Mouse (Mus musculus): ENCODE measurements around the gene Myom1. TPM values are rescaled to one million over a fixed set of nuclear protein-coding genes. Genes with fewer than 3 reads are reported as not detected.

Gene Myom1
- total RNA-seq, 2 experiments from 2014 or later: 2.3 to 3.7 TPM

DNA sequence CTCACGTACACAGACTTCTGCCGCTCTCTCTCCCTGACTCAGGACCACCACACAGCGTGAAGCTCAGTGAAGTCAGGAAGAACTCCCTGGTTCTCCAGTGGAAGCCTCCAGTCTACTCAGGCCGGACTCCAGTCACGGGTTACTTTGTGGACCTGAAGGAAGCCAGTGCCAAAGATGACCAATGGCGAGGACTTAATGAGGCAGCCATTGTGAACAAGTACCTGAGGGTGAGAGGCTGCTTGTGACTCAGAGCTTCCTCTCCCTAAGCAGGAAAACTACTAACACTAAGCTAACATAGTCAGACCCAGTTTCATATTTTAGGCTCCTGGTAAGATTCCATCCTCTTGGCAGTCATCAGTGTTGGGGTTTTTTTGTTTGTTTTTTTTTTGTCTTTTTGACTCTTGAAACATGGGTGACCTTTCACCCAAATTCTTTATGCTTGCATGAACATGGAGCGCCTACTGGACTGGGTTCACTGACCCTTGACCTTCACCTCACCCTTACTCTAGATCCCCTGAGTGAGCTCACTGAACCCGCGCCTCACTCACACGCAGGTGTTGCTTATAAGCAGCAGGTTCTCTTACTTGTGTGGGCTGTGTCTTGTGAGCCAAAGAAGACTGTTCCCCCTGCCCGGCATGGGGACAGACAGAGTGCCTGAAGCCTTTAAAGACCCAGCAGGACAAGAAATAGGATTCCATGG, 87.5 kb downstream of the Myom1 start:
- DNase-seq (ENCODE audit: low spot score in 2 of 2): no peak
- intact Hi-C loops (cut with DNase I): loop anchor here (2.0 kb wide), 1 partner anchor 21 kb away; no protein-coding TSS in a partner anchor

DNA sequence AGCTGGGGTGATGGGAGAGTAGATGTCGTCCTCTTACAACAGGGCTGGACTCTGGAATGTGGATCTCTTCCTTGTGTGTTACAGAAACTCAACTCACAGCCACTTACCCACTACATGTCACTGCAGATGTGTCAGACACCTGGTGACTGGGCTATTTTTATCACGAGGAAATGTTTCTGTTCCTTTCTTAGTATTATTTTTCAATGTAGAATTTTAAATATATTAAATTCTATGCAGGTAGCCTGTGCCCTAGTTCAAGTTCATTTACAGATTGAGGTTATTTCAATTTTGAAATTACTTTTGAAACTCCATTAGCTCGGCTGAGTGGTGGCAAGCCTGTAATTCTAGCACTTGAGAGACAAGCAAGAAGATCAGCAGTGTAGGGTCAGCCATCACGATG, 88.6 kb downstream of the Myom1 start:
- no peak for DNase-seq (ENCODE audit: low spot score in 2 of 2)

GRCm38 (mm10) chr17:71092341-71092740, 89.9 kb downstream of the Myom1 start:
- intact Hi-C loops (cut with DNase I): no loop called here
- DNase-seq (ENCODE audit: low spot score in 2 of 2): no peak

More for the DNA sequence above, 88.6 kb downstream of the Myom1 start:
- intact Hi-C loops (cut with DNase I): loop anchor here (2.0 kb wide), 1 partner anchor 22 kb away; no protein-coding TSS in a partner anchor

DNA sequence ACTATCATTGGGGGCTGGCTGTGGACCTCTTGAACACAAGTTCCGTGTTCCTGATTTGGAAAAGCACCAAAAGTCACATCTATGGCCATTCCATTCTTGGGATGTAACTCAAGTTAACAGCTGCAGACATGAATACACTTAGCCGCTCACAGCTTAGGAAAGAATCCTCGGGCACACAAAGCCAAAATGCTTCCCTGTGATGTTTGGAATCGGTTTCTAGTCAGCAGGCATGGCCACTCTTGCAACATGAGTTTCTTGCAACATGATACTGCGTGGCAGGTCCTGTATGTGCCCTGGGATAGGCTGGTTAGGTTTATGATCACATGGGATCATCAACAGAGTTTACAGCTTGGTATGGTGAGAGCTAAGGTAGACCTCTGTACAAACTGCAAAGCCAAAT, 91.4 kb downstream of the Myom1 start:
- intact Hi-C loops (cut with DNase I): no loop called here
- no peak for DNase-seq (ENCODE audit: low spot score in 2 of 2)

DNA sequence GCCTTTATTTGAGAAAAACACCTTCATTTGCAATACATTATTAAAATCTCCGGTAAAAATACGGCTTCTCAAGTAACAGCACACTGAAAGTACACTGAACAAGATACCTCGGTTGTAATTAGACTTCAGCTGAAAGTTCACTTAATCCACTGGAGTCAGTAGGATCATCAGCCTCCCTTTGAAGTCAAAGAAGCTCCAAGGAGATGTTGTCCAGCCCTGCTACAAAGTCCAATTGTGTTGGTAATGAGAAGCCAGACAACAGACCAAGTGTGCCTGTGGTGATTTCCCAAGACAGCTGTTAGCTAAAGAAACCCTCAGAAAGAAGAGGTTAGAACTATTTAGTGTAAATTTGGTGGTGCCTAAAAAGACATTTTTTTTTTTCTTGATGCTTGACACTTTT, 92.0 kb downstream of the Myom1 start:
- intact Hi-C loops (cut with DNase I): no loop called here
- DNase-seq (ENCODE audit: low spot score in 2 of 2): no peak

- intact Hi-C loops (cut with DNase I): no loop called here
- DNase-seq (ENCODE audit: low spot score in 2 of 2): no peak
Measured at GRCm38 (mm10) chr17:71096557-71097208, 94.2 kb downstream of the Myom1 start.

DNA sequence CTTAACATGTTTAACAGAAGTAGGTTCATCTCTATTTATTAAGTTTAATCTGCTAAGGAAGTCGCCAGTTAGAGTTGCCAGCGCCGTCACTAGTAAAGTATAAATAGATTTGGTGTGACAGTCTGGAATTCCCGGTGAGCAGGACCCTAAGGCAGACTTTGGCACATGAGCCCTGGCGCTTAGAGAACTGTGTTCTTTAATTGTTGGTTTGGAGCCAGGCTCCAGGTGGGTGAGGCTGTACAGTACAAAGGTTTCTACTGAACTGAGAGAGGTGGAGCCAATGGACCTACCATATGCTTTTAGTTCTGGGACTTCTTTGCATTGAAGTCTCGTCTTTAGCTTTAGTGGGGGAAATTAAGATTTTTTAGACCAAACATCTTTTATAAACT, 94.8 kb downstream of the Myom1 start:
- DNase-seq (ENCODE audit: low spot score in 2 of 2): no peak
- intact Hi-C loops (cut with DNase I): no loop called here

GRCm38 (mm10) chr17:71098606-71099005, 96.2 kb downstream of the Myom1 start:
- no peak for DNase-seq (ENCODE audit: low spot score in 2 of 2)
- intact Hi-C loops (cut with DNase I): no loop called here

GRCm38 (mm10) chr17:71102571-71103551, 100.4 kb downstream of the Myom1 start:
- intact Hi-C loops (cut with DNase I): no loop called here
- DNase-seq (ENCODE audit: low spot score in 2 of 2): peak in 1 of 2 experiments; percentile 19

GRCm38 (mm10) chr17:71105297-71105696, 102.9 kb downstream of the Myom1 start:
- intact Hi-C loops (cut with DNase I): no loop called here
- no peak for DNase-seq (ENCODE audit: low spot score in 2 of 2)

DNA sequence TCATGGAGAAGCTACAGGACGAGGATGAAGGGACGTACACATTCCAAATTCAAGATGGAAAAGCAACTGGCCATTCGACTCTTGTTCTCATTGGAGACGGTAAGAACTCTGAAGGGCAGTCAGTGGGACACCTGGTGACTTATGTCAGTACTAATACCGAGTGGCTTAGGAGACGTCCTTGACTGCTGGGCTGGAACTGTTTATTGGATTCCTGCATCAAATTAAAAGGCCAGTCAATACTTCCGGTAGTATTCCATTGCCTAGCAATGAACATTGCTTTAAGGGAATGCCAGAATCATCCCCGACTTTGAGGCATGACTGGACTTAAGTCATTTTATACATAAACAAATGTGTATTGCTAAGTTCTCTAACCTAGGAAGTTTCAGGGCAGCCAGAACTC, 103.8 kb downstream of the Myom1 start:
- no peak for DNase-seq (ENCODE audit: low spot score in 2 of 2)
- intact Hi-C loops (cut with DNase I): no loop called here

DNA sequence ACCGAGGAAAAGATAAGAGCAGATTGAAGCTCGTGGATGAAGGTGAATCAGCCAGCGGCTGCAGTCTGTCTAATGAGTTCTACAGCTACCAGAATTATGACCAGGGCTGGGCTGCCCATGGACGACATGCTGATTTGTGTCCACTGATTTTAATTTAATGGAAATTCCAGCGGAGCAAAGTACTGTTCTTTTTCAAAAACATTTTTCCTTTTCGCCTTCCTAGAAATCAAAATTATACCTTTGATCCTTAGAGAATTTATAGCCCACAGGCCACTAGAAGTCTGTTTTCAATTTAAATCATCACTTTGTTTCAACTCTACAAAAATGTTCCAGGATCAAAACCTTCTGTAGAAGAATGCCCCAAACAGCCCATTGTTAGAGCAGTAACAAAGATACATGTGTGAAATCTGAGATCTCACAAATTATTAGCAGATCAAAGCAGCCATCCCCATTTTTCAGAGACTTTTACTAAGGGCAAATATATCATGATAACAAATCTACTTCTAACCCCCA, 108.4 kb downstream of the Myom1 start:
- intact Hi-C loops (cut with DNase I): no loop called here
- no peak for DNase-seq (ENCODE audit: low spot score in 2 of 2)

GRCm38 (mm10) chr17:71112689-71113088, 110.3 kb downstream of the Myom1 start:
- intact Hi-C loops (cut with DNase I): no loop called here
- DNase-seq (ENCODE audit: low spot score in 2 of 2): no peak

DNA sequence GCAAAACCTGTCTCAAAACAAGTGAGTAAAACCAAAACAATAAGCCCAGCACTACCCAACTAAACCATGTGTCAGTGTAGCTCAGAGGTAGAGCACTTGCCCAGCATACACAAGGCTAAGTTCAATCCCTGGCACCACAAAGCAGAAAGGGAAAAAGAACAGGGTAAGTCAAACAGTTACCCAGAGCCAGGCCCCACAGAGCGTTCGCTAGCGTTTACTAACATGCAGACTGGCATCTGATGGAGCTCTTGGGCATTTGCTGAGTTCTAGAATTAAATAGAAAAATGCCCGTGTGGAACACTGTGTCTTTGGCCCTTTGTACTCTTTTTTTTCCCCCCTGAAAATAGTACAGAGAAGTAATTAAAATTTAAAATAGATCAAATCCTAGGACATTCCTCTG, 111.8 kb downstream of the Myom1 start:
- no peak for DNase-seq (ENCODE audit: low spot score in 2 of 2)
- intact Hi-C loops (cut with DNase I): no loop called here

DNA sequence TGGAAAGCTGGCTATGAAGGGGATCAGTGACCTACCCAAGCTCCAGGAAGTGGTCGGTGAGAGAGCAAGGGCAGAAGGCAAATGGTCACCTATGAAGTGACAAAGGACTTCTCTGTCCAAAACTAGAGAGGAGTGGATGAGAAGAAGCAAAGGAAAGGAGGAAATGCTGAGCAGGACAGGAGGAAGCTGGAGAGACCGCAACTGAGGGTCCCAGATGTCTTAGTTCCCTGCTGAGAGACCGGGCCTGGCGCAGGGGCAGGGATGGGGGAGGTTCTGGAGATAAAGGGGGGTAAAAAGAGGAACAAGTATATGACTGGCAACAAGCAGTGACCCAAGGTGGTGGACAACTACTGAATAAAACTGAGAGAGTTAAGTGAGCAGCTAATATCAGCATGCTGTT, 115.5 kb downstream of the Myom1 start:
- no peak for DNase-seq (ENCODE audit: low spot score in 2 of 2)
- intact Hi-C loops (cut with DNase I): no loop called here

- intact Hi-C loops (cut with DNase I): no loop called here
- no peak for DNase-seq (ENCODE audit: low spot score in 2 of 2)
Measured at GRCm38 (mm10) chr17:71118607-71119006, 116.2 kb downstream of the Myom1 start.

- DNase-seq (ENCODE audit: low spot score in 2 of 2): no peak
- intact Hi-C loops (cut with DNase I): loop anchor here (5.0 kb wide), 1 partner anchor 53 kb away; no protein-coding TSS in a partner anchor
Measured at GRCm38 (mm10) chr17:71120626-71121025, 118.2 kb downstream of the Myom1 start.

GRCm38 (mm10) chr17:71124061-71124670, 121.7 kb downstream of the Myom1 start:
- DNase-seq (ENCODE audit: low spot score in 2 of 2): peak in 1 of 2 experiments; percentile 26
- intact Hi-C loops (cut with DNase I): loop anchor here (5.0 kb wide), 1 partner anchor 57 kb away; no protein-coding TSS in a partner anchor

- DNase-seq (ENCODE audit: low spot score in 2 of 2): no peak
- intact Hi-C loops (cut with DNase I): loop anchor here (5.0 kb wide), 1 partner anchor 57 kb away; no protein-coding TSS in a partner anchor
Measured at GRCm38 (mm10) chr17:71124674-71125073, 122.2 kb downstream of the Myom1 start.

Data from left cerebral cortex, postnatal 36 days (tissue).